Mouse (Mus musculus): ENCODE data around the gene Arsg. TPM values are rescaled to one million over a fixed set of nuclear protein-coding genes. Genes with fewer than 3 reads are reported as not detected.

Arsg gene
- polyA plus RNA-seq, 1 experiment: 5.2 TPM

- TF ChIP-seq POLR2A (IDR thresholded peaks at IDR 0.05; ENCODE audit: borderline replicate concordance, extremely low read depth, insufficient read depth, insufficient read length, poor library complexity, severe bottlenecking) (no peak), CTCF (IDR thresholded peaks at IDR 0.05; ENCODE audit: borderline replicate concordance, extremely low read depth, insufficient read depth, insufficient read length) (no peak)
- DNase-seq (ENCODE audit: low read depth): no peak
Observed at GRCm38 (mm10) chr11:109547652-109548051, 74.5 kb downstream of the Arsg start.

DNA sequence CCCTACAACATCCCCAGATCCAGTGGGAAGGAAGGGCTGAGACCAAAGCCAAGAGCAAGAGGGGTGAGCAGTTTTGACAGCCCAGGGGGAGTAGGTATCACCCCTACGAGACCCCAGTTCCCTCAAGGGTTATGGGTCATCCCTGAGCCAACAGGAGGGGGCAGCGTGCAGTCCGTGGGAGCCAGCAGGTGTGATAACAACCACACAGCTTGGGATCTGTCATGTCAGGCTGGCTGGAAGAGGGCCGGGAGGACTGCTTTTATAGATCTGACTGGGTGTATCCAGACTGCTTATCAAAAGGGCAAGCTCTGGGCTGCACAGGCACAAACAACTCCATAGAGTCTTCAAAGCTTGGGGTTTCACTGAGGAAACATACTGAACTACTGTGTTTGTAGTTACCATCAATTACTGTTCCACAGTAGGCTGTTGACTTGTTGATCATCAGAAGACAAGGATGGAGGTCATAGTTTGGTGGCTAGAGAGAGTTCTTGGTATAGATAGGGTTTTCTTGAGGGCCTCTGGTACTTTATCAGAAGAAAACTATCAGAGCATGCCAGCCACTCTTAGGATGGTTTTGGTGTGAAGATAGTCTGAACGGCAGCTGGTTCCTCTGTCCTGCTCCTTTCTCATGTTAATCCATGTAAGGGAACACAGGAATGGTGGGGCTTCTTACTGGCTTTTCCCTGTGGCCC is 76.6 kb downstream of the Arsg start:
- TF ChIP-seq POLR2A (IDR thresholded peaks at IDR 0.05; ENCODE audit: borderline replicate concordance, extremely low read depth, insufficient read depth, insufficient read length, poor library complexity, severe bottlenecking) (no peak), CTCF (IDR thresholded peaks at IDR 0.05; ENCODE audit: borderline replicate concordance, extremely low read depth, insufficient read depth, insufficient read length) (no peak)
- no peak for DNase-seq (ENCODE audit: low read depth)

- DNase-seq (ENCODE audit: low read depth): no peak
- TF ChIP-seq POLR2A (IDR thresholded peaks at IDR 0.05; ENCODE audit: borderline replicate concordance, extremely low read depth, insufficient read depth, insufficient read length, poor library complexity, severe bottlenecking) (no peak), CTCF (IDR thresholded peaks at IDR 0.05; ENCODE audit: borderline replicate concordance, extremely low read depth, insufficient read depth, insufficient read length) (no peak)
Observed at GRCm38 (mm10) chr11:109553921-109554320, 80.7 kb downstream of the Arsg start.

DNA sequence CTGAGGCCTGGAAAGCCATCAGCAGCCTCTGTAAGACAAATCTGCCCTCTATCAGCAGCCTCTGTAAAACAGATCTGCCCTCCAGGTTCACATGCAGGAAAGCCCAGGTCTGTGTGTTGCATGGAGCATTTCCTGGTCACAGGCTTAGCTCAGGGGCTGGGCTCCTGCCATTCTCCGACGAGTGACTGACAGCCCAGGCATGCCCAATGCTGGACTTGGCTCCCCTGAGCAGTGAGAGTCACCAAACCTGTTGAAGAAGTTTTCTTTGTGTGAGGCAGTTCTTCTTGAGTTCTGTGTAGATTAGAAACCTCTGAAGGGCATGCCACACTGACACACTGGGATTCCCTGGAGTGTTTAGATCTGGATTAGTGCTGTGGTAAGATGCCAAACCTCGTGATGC is 81.3 kb downstream of the Arsg start:
- no peak for DNase-seq (ENCODE audit: low read depth)
- no peak for TF ChIP-seq POLR2A (IDR thresholded peaks at IDR 0.05; ENCODE audit: borderline replicate concordance, extremely low read depth, insufficient read depth, insufficient read length, poor library complexity, severe bottlenecking)
- TF ChIP-seq CTCF (IDR thresholded peaks at IDR 0.05; ENCODE audit: borderline replicate concordance, extremely low read depth, insufficient read depth, insufficient read length): no peak

DNA sequence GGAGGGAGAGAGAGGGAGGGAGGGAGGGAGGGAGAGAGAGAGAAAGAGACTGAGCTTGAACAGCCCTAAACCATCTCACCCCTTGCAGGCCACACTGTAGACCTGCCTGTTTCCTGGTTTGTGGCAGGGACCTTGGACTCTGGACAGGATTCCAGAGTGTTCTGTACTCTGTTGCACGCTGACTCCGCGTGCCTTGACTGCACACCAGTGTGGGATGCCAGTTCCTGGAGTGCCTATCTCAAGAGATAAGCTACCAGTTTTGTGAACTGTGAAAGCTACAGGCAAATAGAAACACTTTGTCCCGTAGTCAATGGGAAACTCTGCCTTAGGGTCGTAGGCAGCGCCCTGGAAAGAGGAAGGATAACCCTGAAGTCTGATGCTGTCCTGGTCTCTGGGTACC is 83.0 kb downstream of the Arsg start:
- DNase-seq (ENCODE audit: low read depth): no peak
- TF ChIP-seq POLR2A (IDR thresholded peaks at IDR 0.05; ENCODE audit: borderline replicate concordance, extremely low read depth, insufficient read depth, insufficient read length, poor library complexity, severe bottlenecking): no peak
- TF ChIP-seq CTCF (IDR thresholded peaks at IDR 0.05; ENCODE audit: borderline replicate concordance, extremely low read depth, insufficient read depth, insufficient read length): no peak

DNA sequence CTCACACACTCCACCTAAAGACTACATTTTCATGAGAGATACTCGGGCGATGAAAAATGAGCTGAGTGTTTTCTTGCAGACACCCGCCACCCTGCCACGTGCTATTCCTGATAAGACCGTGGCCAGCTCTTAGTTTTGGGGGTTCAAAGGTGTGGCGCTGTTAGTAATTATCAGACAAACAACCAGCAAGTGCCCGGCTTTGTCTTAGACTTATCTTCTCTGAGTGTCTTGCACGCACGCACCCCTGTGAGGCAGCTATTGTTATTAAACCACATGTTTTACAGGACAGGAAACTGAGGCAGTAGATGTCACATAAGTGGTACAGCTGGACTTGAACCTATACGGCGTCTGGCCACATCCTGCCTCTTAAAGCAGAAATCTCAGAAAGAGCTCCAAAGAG is 84.2 kb downstream of the Arsg start:
- TF ChIP-seq POLR2A (IDR thresholded peaks at IDR 0.05; ENCODE audit: borderline replicate concordance, extremely low read depth, insufficient read depth, insufficient read length, poor library complexity, severe bottlenecking) (no peak), CTCF (IDR thresholded peaks at IDR 0.05; ENCODE audit: borderline replicate concordance, extremely low read depth, insufficient read depth, insufficient read length) (no peak)
- no peak for DNase-seq (ENCODE audit: low read depth)

- TF ChIP-seq POLR2A (IDR thresholded peaks at IDR 0.05; ENCODE audit: borderline replicate concordance, extremely low read depth, insufficient read depth, insufficient read length, poor library complexity, severe bottlenecking): no peak
- TF ChIP-seq CTCF (IDR thresholded peaks at IDR 0.05; ENCODE audit: borderline replicate concordance, extremely low read depth, insufficient read depth, insufficient read length): no peak
- no peak for DNase-seq (ENCODE audit: low read depth)
Observed at GRCm38 (mm10) chr11:109559241-109559640, 86.1 kb downstream of the Arsg start.

- TF ChIP-seq POLR2A (IDR thresholded peaks at IDR 0.05; ENCODE audit: borderline replicate concordance, extremely low read depth, insufficient read depth, insufficient read length, poor library complexity, severe bottlenecking) (no peak), CTCF (IDR thresholded peaks at IDR 0.05; ENCODE audit: borderline replicate concordance, extremely low read depth, insufficient read depth, insufficient read length) (peak; percentile 25; the same call in 1 of the 2 replicates)
- DNase-seq (ENCODE audit: low read depth): no peak
Observed at GRCm38 (mm10) chr11:109560793-109561257, 87.7 kb downstream of the Arsg start.

GRCm38 (mm10) chr11:109561445-109561844 is 88.3 kb downstream of the Arsg start:
- DNase-seq (ENCODE audit: low read depth): no peak
- TF ChIP-seq POLR2A (IDR thresholded peaks at IDR 0.05; ENCODE audit: borderline replicate concordance, extremely low read depth, insufficient read depth, insufficient read length, poor library complexity, severe bottlenecking): no peak
- TF ChIP-seq CTCF (IDR thresholded peaks at IDR 0.05; ENCODE audit: borderline replicate concordance, extremely low read depth, insufficient read depth, insufficient read length): no peak

- no peak for DNase-seq (ENCODE audit: low read depth)
- no peak for TF ChIP-seq POLR2A (IDR thresholded peaks at IDR 0.05; ENCODE audit: borderline replicate concordance, extremely low read depth, insufficient read depth, insufficient read length, poor library complexity, severe bottlenecking)
- TF ChIP-seq CTCF (IDR thresholded peaks at IDR 0.05; ENCODE audit: borderline replicate concordance, extremely low read depth, insufficient read depth, insufficient read length): no peak
Observed at GRCm38 (mm10) chr11:109563708-109564107, 90.5 kb downstream of the Arsg start.

GRCm38 (mm10) chr11:109564466-109565214 is 91.5 kb downstream of the Arsg start:
- TF ChIP-seq POLR2A (IDR thresholded peaks at IDR 0.05; ENCODE audit: borderline replicate concordance, extremely low read depth, insufficient read depth, insufficient read length, poor library complexity, severe bottlenecking) (no peak), CTCF (IDR thresholded peaks at IDR 0.05; ENCODE audit: borderline replicate concordance, extremely low read depth, insufficient read depth, insufficient read length) (no peak)
- no peak for DNase-seq (ENCODE audit: low read depth)
